Mouse (Mus musculus): ENCODE measurements around the gene Lpp. TPM values are rescaled to one million over a fixed set of nuclear protein-coding genes. Genes with fewer than 3 reads are reported as not detected.

Gene Lpp
- polyA plus RNA-seq, 1 experiment, result 9.3 TPM

GRCm38 (mm10) chr16:24455361-24455855 is 62.1 kb downstream of the Lpp start:
- 33% methylated on average over 3 of the region's 3 CpGs for WGBS
- DNase-seq (ENCODE audit: low read depth, low spot score), result no peak

- WGBS, result 80% methylated on average over 2 of the region's 2 CpGs
- DNase-seq (ENCODE audit: low read depth, low spot score), result no peak
Measured at GRCm38 (mm10) chr16:24463842-24464241, 70.5 kb downstream of the Lpp start.

- WGBS, result 46% methylated on average over 5 of the region's 5 CpGs
- DNase-seq (ENCODE audit: low read depth, low spot score), result no peak
Measured at GRCm38 (mm10) chr16:24464436-24464835, 71.1 kb downstream of the Lpp start.

GRCm38 (mm10) chr16:24465633-24466032 is 72.3 kb downstream of the Lpp start:
- DNase-seq (ENCODE audit: low read depth, low spot score), result no peak

GRCm38 (mm10) chr16:24467544-24468290 is 74.4 kb downstream of the Lpp start:
- WGBS, result 30% methylated on average over 17 of the region's 17 CpGs
- DNase-seq (ENCODE audit: low read depth, low spot score), result no peak

More at GRCm38 (mm10) chr16:24465633-24466032, 72.3 kb downstream of the Lpp start:
- WGBS, result 76% methylated on average over 5 of the region's 5 CpGs

- DNase-seq (ENCODE audit: low read depth, low spot score), result no peak
- WGBS, result 21% methylated on average over 3 of the region's 3 CpGs
Measured at GRCm38 (mm10) chr16:24469313-24469712, 76.0 kb downstream of the Lpp start.

- WGBS, result 66% methylated on average over 1 of the region's 1 CpGs
- DNase-seq (ENCODE audit: low read depth, low spot score), result no peak
Measured at GRCm38 (mm10) chr16:24470601-24471000, 77.3 kb downstream of the Lpp start.

GRCm38 (mm10) chr16:24471029-24471428 is 77.7 kb downstream of the Lpp start:
- DNase-seq (ENCODE audit: low read depth, low spot score), result no peak
- WGBS, result 78% methylated on average over 4 of the region's 4 CpGs

GRCm38 (mm10) chr16:24471801-24472200 is 78.5 kb downstream of the Lpp start:
- 88% methylated on average over 1 of the region's 1 CpGs for WGBS
- no peak for DNase-seq (ENCODE audit: low read depth, low spot score)

GRCm38 (mm10) chr16:24473966-24474365 is 80.7 kb downstream of the Lpp start:
- WGBS, result 46% methylated on average over 3 of the region's 3 CpGs
- no peak for DNase-seq (ENCODE audit: low read depth, low spot score)

- 48% methylated on average over 6 of the region's 6 CpGs for WGBS
- DNase-seq (ENCODE audit: low read depth, low spot score), result no peak
Measured at GRCm38 (mm10) chr16:24474781-24475180, 81.5 kb downstream of the Lpp start.

GRCm38 (mm10) chr16:24475305-24475947 is 82.1 kb downstream of the Lpp start:
- 40% methylated on average over 8 of the region's 8 CpGs for WGBS
- no peak for DNase-seq (ENCODE audit: low read depth, low spot score)

- DNase-seq (ENCODE audit: low read depth, low spot score), result no peak
- 9% methylated on average over 3 of the region's 3 CpGs for WGBS
Measured at GRCm38 (mm10) chr16:24476911-24477401, 83.6 kb downstream of the Lpp start.

- no peak for DNase-seq (ENCODE audit: low read depth, low spot score)
- 36% methylated on average over 1 of the region's 1 CpGs for WGBS
Measured at GRCm38 (mm10) chr16:24478006-24478405, 84.7 kb downstream of the Lpp start.

- 90% methylated on average over 4 of the region's 4 CpGs for WGBS
- no peak for DNase-seq (ENCODE audit: low read depth, low spot score)
Measured at GRCm38 (mm10) chr16:24478851-24479250, 85.5 kb downstream of the Lpp start.

- WGBS, result 81% methylated on average over 6 of the region's 6 CpGs
- DNase-seq (ENCODE audit: low read depth, low spot score), result no peak
Measured at GRCm38 (mm10) chr16:24482648-24483047, 89.3 kb downstream of the Lpp start.

GRCm38 (mm10) chr16:24483527-24484101 is 90.3 kb downstream of the Lpp start:
- DNase-seq (ENCODE audit: low read depth, low spot score), result no peak
- WGBS, result 79% methylated on average over 13 of the region's 13 CpGs

- DNase-seq (ENCODE audit: low read depth, low spot score), result no peak
- 51% methylated on average over 6 of the region's 6 CpGs for whole genome bisulfite sequencing
Measured at GRCm38 (mm10) chr16:24487782-24488241, 94.5 kb downstream of the Lpp start.

- no peak for DNase-seq (ENCODE audit: low read depth, low spot score)
- WGBS, result 73% methylated on average over 8 of the region's 8 CpGs
Measured at GRCm38 (mm10) chr16:24489516-24490285, 96.4 kb downstream of the Lpp start.

Data from large intestine, adult 2 months (tissue).